Mouse (Mus musculus) Patski (cell line): ENCODE measurements around the gene Tmem56. TPM values are rescaled to one million over a fixed set of nuclear protein-coding genes. Genes with fewer than 3 reads are reported as not detected.

Experiments
- ATAC-seq: fragments of 100-300 bp; one replicate; pipeline ENCODE4 v1.8.0; 2021
- CTCF ChIA-PET: fragments of 350-600 bp; sonication (Branson Sonifier 250); formaldehyde crosslinking; loops from one replicate; lab custom pipeline; 2022; ENCODE audit warnings: inconsistent platforms; lab: Charles Lee
- POLR2A ChIA-PET: fragments of 350-600 bp; sonication (Branson Sonifier 250); formaldehyde crosslinking; loops from one replicate; lab custom pipeline; 2022; ENCODE audit warnings: antibody characterized with exemption, inconsistent platforms; lab: Charles Lee
- DNase-seq: peaks from one replicate; pipeline ENCODE4 v3.0.0-alpha.2; 2011; ENCODE audit warnings: low read depth, low spot score
- H3K27me3 ChIP-seq: fragments of 371-371 bp; one replicate; pipeline ENCODE4 v1.5.1; 2021
- CTCF ChIP-seq: fragments of 100-300 bp; IDR thresholded peaks from one replicate; pipeline ENCODE4 v1.5.1; 2021
- in situ Hi-C: fragments of 300-500 bp; cut with MboI; formaldehyde crosslinking; loops from 3 replicates; pipeline ENCODE4 v1.11.1; 2018; ENCODE audit warnings: low pct_unique_long_range_greater_than_20kb, mixed read lengths
- polyA plus RNA-seq: library from polyadenylated mRNA; unstranded; gene quantifications from one replicate; pipeline ENCODE4 v1.2.3, GENCODE M21; 2021

Tmem56 gene
- polyA plus RNA-seq, 1 experiment from 2014 or later: 0.10 TPM

GRCm38 (mm10) chr3:121174248-121174945 lies 108.5 kb downstream of the Tmem56 start:
- in situ Hi-C loops: loop anchor here (5.0 to 25.0 kb wide), 3 partner anchors 108 to 563 kb away; partner anchors contain the start of gene Tmem56
- TF ChIP-seq CTCF: no peak
- no peak for DNase-seq
- no peaks in the 10 kb centered on the region for H3K27me3 ChIP-seq
- ChIA-PET CTCF (interaction anchor here (1.0 kb wide), 1 partner anchor 16 kb away, joined by 3 read pairs; no protein-coding TSS in a partner anchor), POLR2A (no interaction called here)
- no peak for ATAC-seq

GRCm38 (mm10) chr3:121172718-121173117 lies 110.2 kb downstream of the Tmem56 start:
- in situ Hi-C loops: loop anchor here (5.0 to 25.0 kb wide), 3 partner anchors 110 to 565 kb away; partner anchors contain the start of gene Tmem56
- no peaks in the 10 kb centered on the region for H3K27me3 ChIP-seq
- DNase-seq (no peak), ATAC-seq (no peak)
- ChIA-PET CTCF (interaction anchor here (1.0 to 3.1 kb wide), 4 partner anchors 10 to 134 kb away, joined by 3 to 16 read pairs (median 9); no protein-coding TSS in a partner anchor), POLR2A (interaction anchor here (0.7 kb wide), 1 partner anchor 183 kb away, joined by 3 read pairs; no protein-coding TSS in a partner anchor)
- no peak for TF ChIP-seq CTCF

DNA sequence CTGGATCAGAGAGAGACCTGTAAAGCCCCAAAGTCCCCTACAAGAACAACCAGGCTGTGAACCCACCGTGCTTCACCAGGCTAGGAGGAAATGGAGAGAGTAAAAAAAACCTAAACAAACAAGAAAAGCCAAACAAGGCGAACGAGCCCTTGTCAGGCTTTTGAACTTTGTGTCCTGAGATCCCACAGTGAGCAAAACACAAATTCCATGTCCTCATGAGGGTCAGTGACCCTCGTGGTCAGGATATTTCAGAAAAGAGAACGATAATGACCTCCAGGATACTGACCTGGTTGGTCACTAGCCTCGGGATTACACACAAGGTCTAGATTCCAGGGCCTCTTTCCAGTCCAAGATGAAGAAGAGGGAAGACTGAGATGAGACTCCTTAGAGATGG lies 111.0 kb downstream of the Tmem56 start:
- ChIA-PET POLR2A (interaction anchor here (0.6 kb wide), 1 partner anchor 328 kb away, joined by 5 read pairs; no protein-coding TSS in a partner anchor), CTCF (interaction anchor here (0.9 to 3.1 kb wide), 13 partner anchors 9 to 365 kb away, joined by 3 to 16 read pairs (median 5); partner anchors contain the start of gene Alg14)
- in situ Hi-C loops: loop anchor here (5.0 to 25.0 kb wide), 3 partner anchors 110 to 565 kb away; partner anchors contain the start of gene Tmem56
- ATAC-seq: no peak
- H3K27me3 ChIP-seq: no peaks in the 10 kb centered on the region
- no peak for DNase-seq
- no peak for TF ChIP-seq CTCF

DNA sequence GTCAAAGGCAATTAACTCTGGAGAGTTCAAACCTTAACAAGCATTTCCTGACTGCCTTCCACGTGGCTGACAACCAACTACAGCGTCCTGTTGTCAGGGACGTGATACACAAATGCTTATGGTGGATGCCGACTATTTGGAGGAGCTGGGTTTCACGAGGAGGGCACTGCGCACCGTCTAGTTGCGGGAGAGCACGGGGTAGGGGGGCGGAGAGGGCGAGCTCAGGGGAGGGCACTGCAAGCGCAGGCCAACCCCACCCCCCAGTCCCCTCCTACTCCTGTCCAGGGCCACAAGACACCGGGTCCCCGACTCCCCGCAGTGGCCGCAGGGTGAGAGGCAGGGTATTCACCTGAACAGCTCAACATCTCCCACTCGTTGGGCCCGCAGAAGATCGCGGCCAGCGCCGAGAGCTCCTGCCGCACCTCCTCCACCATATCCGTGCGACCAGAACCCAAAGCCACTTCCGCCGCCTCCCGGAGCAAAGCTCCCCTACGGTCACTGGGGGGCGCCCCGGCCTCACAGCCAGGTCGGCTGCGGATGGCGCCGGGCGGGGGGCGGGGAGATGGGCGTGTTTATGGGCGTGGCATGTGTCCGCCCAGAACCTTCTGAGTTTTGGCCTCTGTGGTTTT lies 111.5 kb downstream of the Tmem56 start, which contains the start of gene Rwdd3:
Gene Rwdd3 (minus strand): TSS at position 453 of the 629 bp plus-strand sequence.
- DNase-seq (peak; percentile 51), ATAC-seq (peak; percentile 99)
- CTCF ChIA-PET: interaction anchor here (0.9 to 3.1 kb wide), 17 partner anchors 8 to 365 kb away, joined by 3 to 16 read pairs (median 5); partner anchors contain the start of gene Alg14
- H3K27me3 ChIP-seq: no peaks in the 10 kb centered on the region
- in situ Hi-C loops: loop anchor here (5.0 to 25.0 kb wide), 3 partner anchors 111 to 566 kb away; partner anchors contain the start of gene Tmem56
- TF ChIP-seq CTCF: peak; percentile 100
- POLR2A ChIA-PET: interaction anchor here (0.6 kb wide), 1 partner anchor 329 kb away, joined by 5 read pairs; no protein-coding TSS in a partner anchor

- H3K27me3 ChIP-seq: no peaks in the 10 kb centered on the region
- no peak for DNase-seq
- ATAC-seq: no peak
- TF ChIP-seq CTCF: peak; percentile 39
- POLR2A ChIA-PET: no interaction called here
- CTCF ChIA-PET: interaction anchor here (0.9 to 3.1 kb wide), 14 partner anchors 10 to 366 kb away, joined by 3 to 16 read pairs (median 5); partner anchors contain the start of gene Alg14
- in situ Hi-C loops: loop anchor here (5.0 to 25.0 kb wide), 3 partner anchors 112 to 567 kb away; partner anchors contain the start of gene Tmem56
These were observed 112.3 kb downstream of the Tmem56 start for GRCm38 (mm10) chr3:121170631-121171030.

- no peak for DNase-seq
- POLR2A ChIA-PET: interaction anchor here (0.6 to 0.7 kb wide), 2 partner anchors 12 to 20 kb away, joined by 6 to 8 read pairs; no protein-coding TSS in a partner anchor
- no peak for ATAC-seq
- in situ Hi-C loops: loop anchor here (25.0 kb wide), 1 partner anchor 568 kb away; no protein-coding TSS in a partner anchor
- no peaks in the 10 kb centered on the region for H3K27me3 ChIP-seq
- CTCF ChIA-PET: interaction anchor here (0.9 to 3.1 kb wide), 2 partner anchors 11 to 16 kb away, joined by 3 to 16 read pairs; no protein-coding TSS in a partner anchor
- TF ChIP-seq CTCF: no peak
These were observed 113.6 kb downstream of the Tmem56 start for GRCm38 (mm10) chr3:121169092-121169942.

- in situ Hi-C loops: loop anchor here (25.0 kb wide), 1 partner anchor 569 kb away; no protein-coding TSS in a partner anchor
- no peak for TF ChIP-seq CTCF
- DNase-seq: no peak
- no peak for ATAC-seq
- no peaks in the 10 kb centered on the region for H3K27me3 ChIP-seq
- ChIA-PET CTCF (no interaction called here), POLR2A (no interaction called here)
These were observed 114.3 kb downstream of the Tmem56 start for GRCm38 (mm10) chr3:121168581-121168980.

GRCm38 (mm10) chr3:121163271-121163819 lies 119.6 kb downstream of the Tmem56 start:
- POLR2A ChIA-PET: no interaction called here
- DNase-seq: no peak
- peak; percentile 55 for ATAC-seq
- in situ Hi-C loops: loop anchor here (25.0 kb wide), 1 partner anchor 574 kb away; no protein-coding TSS in a partner anchor
- H3K27me3 ChIP-seq: no peaks in the 10 kb centered on the region
- CTCF ChIA-PET: interaction anchor here (0.9 to 2.4 kb wide), 2 partner anchors 9 to 16 kb away, joined by 3 to 12 read pairs; partner anchors contain the start of gene Rwdd3
- TF ChIP-seq CTCF: peak; percentile 60

- ChIA-PET POLR2A (no interaction called here), CTCF (interaction anchor here (1.9 to 2.4 kb wide), 2 partner anchors 9 to 10 kb away, joined by 6 to 12 read pairs; partner anchors contain the start of gene Rwdd3)
- DNase-seq: no peak
- in situ Hi-C loops: loop anchor here (25.0 kb wide), 1 partner anchor 576 kb away; no protein-coding TSS in a partner anchor
- ATAC-seq: no peak
- peak; percentile 49 for TF ChIP-seq CTCF
- no peaks in the 10 kb centered on the region for H3K27me3 ChIP-seq
These were observed 121.2 kb downstream of the Tmem56 start for GRCm38 (mm10) chr3:121161661-121162060.
